Mouse (Mus musculus): ENCODE results near the gene Prkn.
A peak's percentile ranks its signal among the peaks of the same experiment; 100 is the strongest.

Gene Prkn

GRCm38 (mm10) chr17:11736531-11736930 lies 896.3 kb downstream of the Prkn start:
- DNase-seq (ENCODE audit: low spot score in 2 of 2), result no peak

DNA sequence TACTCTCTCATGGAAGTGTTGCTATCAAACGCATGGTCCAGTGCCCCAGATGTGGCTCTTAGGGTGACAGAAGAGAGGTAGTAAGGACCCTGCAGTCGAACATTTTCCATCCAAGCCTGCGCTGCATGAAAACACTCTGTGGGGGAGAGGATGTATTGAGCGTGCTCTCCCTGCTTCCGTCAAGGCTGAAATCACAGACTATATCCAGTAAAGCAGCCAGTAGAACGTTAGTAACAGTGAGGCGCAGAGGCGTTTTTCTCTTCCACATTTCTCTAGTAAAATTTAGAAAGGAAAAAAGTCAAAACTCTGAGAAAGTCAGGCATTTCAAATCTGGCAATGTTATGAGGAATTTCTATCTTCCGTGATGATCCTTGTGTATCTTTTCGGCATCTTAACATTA lies 897.7 kb downstream of the Prkn start:
- DNase-seq (ENCODE audit: low spot score in 2 of 2), result no peak

DNA sequence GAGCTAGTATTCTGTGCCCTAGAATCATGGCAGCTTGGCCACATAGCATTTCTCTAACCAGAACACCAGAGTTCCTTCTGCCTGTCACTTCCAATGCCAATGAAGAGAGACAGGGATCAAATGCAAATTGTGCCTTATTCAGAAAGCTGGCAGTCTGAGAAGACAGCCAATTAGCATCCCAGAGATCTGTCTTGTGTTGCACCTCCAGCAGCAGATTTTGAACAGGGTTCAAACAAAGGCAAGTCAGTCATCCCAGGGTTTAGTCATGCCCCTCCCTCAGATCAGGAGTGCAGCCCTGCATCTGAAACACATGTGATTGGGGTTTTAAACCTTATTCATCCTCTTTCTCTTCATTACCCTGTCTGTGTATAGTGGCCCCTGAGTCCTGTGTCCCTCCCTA lies 900.5 kb downstream of the Prkn start:
- no peak for DNase-seq (ENCODE audit: low spot score in 2 of 2)

DNA sequence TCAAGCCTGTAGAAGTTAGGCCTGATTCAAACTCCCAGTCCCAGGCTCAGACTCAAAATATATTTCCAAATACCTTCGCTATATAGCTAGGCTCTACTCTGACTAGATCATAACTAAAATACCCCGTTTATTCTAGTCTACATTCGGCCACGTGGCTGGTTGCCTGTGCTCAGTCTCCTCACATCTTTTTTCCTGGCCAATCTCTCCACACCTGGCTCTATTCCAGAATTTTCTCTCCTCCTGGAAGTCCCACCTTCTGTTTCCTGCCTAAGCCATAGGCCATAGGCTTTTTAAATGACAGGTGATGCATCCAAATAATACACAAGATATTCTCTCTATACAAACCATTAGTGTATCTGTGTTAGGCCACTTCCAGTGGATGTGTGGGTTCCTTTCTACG lies 901.0 kb downstream of the Prkn start:
- no peak for DNase-seq (ENCODE audit: low spot score in 2 of 2)

DNA sequence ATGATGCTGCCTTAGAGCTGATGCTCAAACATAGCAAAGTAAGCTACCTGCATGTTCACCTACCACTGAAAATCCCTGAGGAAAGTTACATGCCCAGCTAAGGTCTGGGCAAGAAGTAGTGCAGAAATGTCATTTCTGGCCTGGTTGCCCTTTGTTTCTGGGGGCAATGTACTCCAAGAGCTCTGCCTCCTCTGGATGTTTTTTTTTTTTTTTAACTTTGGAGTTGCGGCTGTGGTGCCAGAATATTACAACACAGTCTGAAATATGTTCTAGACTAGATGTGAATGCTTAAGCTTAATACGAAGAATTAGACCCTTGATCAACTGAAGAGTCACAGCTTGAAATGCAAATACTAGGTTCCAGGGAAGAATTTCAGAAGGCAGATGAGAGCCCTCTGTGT lies 911.1 kb downstream of the Prkn start:
- DNase-seq (ENCODE audit: low spot score in 2 of 2), result no peak

DNA sequence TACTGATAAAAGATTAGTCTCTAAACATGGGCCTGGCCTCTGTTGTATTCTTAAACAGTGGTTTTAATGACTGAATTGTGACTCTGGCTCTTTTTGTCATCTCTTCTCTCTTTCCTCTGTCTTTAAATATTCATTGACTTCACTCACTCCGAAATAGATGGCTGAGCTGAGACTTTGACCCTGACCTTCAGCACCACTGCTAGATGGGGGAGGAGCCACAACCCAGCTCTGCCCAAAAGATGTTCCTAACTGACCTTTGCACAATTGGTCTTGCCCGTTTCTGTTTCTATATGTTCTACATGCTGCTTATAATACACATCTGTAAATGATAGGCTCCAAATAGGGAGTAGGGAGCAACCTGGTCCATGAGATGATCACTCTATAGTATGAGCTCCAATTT lies 912.5 kb downstream of the Prkn start:
- DNase-seq (ENCODE audit: low spot score in 2 of 2), result no peak

DNA sequence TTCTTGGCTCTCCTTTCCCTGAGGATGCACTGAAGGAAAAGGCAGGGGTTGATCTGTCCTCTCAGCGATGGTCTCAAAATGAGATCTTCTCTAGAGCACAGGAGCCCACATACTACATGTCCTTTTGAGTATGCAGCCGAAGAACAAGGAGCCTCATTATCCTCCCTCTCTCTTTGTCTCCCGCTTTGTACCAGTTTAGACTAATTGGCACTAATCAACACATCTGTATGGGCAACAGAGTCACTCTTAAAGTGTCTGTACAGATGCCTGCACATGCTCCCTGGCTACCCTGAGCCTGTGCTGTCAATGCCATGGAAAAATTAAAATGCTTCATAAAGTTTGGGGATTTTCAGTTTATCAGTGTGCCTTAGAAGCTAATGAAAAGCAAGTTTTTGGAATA lies 924.9 kb downstream of the Prkn start:
- DNase-seq (ENCODE audit: low spot score in 2 of 2), result no peak

GRCm38 (mm10) chr17:11765581-11765980 lies 925.4 kb downstream of the Prkn start:
- DNase-seq (ENCODE audit: low spot score in 2 of 2), result no peak

- DNase-seq (ENCODE audit: low spot score in 2 of 2), result no peak
These were observed 927.1 kb downstream of the Prkn start for GRCm38 (mm10) chr17:11767301-11767700.

DNA sequence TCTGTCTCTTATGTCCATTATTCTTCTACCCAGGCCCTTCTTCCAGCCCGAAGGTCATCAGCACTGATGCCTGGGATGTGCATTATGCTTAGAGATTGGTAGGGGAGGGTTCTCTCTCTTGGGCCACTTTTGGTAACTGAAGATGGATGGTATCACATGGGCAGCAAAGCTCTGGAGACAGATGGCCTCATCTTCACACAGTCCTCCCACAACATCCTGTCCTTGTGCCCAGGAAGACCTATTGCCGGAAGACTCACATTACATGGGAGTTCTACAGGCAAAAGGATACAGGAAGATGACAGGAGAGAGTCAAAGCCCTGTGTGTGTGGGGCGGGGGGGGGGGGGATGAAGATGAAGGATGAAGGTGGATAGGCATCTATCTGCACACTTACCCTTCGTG lies 928.2 kb downstream of the Prkn start:
- no peak for DNase-seq (ENCODE audit: low spot score in 2 of 2)

GRCm38 (mm10) chr17:11768971-11769370 lies 928.8 kb downstream of the Prkn start:
- no peak for DNase-seq (ENCODE audit: low spot score in 2 of 2)

GRCm38 (mm10) chr17:11769513-11769912 lies 929.3 kb downstream of the Prkn start:
- no peak for DNase-seq (ENCODE audit: low spot score in 2 of 2)

GRCm38 (mm10) chr17:11779547-11779946 lies 939.4 kb downstream of the Prkn start:
- DNase-seq (ENCODE audit: low spot score in 2 of 2), result peak in 1 of 2 experiments; percentile 26

DNA sequence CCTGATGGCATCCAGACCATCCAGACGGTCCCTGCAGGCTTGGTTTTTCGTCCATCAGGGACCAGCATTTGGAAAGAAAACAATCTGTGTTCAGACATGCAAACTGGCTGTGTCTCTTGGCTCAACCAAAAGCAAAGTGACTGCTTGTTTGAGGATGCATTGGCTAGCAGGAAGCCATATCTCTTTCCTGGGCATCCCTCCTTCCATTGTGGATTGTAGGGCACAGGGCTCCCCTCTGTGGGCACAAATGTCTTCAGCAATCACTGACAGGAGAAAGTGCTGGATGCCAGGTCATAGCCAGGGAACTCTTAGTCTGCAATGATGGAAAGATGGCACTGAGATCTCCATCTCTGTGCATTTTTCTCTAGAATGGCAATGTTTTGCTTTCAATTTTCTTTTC lies 939.8 kb downstream of the Prkn start:
- DNase-seq (ENCODE audit: low spot score in 2 of 2), result no peak

DNA sequence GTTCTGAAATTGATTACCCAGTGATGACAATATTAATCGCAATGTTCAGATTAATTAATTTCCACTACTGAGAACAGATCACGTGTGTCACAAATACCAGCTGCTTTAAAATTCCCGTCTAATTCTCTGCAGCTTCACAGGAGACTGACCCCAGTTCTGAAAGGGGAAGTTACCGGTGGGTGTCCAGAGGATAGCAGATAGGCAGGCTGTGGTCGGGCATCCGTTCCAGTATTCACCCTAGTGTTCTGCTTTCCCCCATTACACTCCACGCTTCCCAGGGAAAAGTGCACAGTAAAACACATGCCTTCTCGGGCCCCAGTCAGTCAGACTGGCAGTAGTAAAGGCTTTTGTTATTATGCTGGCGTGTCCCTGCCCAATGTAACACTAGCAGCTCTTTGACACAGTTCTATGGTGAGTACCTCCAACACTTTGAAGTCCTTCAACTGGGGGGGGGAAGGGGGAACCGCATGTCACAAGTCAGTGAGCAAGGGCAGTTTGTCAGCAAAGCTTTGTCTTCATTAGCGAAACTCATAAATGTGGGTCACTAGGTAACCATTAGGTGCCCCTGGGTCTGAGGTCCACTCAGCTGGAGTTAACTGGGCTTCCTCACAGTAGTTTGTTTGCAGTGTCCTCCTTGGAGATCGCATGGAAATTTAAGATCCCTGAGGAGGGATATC lies 940.8 kb downstream of the Prkn start:
- no peak for DNase-seq (ENCODE audit: low spot score in 2 of 2)

- DNase-seq (ENCODE audit: low spot score in 2 of 2), result no peak
These were observed 948.2 kb downstream of the Prkn start for GRCm38 (mm10) chr17:11788270-11788936.

- DNase-seq (ENCODE audit: low spot score in 2 of 2), result no peak
These were observed 955.8 kb downstream of the Prkn start for GRCm38 (mm10) chr17:11795979-11796378.

DNA sequence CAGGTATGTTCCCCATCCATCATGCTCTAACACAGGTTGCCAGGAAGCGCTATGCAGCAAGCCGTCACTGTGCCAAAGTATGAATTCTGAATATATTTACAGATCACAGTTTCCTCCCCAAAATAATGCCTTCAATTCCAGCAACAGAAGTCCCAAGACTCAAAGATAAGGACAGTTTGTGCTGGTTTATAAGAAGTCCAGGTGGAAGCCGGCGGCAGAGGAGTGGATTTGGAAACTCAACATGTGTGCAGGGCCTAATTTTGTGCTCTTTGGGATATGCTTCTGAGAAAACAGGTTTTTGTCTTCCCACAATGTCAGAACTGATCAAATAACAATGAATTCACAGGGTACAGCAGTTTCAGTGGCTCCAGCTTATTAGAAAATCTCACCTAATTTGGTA lies 961.0 kb downstream of the Prkn start:
- DNase-seq (ENCODE audit: low spot score in 2 of 2), result peak in 1 of 2 experiments; percentile 8

GRCm38 (mm10) chr17:11807280-11807679 lies 967.1 kb downstream of the Prkn start:
- DNase-seq (ENCODE audit: low spot score in 2 of 2), result no peak

GRCm38 (mm10) chr17:11817886-11818285 lies 977.7 kb downstream of the Prkn start:
- no peak for DNase-seq (ENCODE audit: low spot score in 2 of 2)

DNA sequence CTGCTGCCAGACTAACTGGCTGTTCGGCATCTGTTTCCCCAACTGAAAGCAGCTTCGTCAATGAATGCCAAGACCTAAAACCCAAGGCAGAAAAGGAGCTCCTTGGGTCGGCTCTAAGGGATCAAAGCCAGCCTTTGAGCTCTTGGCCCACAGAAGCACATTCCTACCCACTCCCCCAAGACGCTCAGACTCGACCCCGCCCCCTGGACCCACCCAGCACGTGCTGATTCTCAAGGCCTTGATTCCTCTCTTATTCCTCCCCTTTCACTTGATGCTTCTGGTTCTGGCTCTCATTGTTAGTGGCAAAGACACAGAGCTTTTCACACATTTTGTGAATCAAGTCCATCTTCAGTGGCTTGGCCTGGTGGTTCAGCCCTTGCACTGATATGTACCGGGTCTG lies 979.3 kb downstream of the Prkn start:
- no peak for DNase-seq (ENCODE audit: low spot score in 2 of 2)

- DNase-seq (ENCODE audit: low spot score in 2 of 2), result no peak
These were observed 980.6 kb downstream of the Prkn start for GRCm38 (mm10) chr17:11820757-11821156.

DNA sequence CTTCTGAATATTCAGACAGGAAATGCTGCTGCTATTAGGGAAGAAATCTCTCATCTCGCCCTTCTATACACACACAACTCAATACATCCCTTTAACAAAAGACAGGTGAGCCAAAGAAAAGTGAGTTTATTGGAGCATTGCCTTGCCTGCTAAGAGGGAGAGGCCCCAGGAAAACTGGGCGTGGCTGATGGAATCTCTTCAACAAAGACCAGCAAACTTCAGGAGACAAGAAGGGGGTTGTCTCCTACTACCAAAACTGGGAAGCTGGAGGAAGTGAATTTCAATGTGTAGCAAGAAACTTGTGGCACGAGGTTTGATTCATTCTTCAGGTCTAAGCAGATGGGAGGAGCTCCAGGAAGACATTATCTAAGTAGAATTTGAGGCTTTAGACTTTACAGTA lies 989.3 kb downstream of the Prkn start:
- no peak for DNase-seq (ENCODE audit: low spot score in 2 of 2)

GRCm38 (mm10) chr17:11837121-11837520 lies 996.9 kb downstream of the Prkn start:
- DNase-seq (ENCODE audit: low spot score in 2 of 2), result no peak

Measured in left cerebral cortex, adult 9 months (tissue).